Mouse (Mus musculus): ENCODE measurements around the gene Pin1rt1. TPM values are rescaled to one million over a fixed set of nuclear protein-coding genes. Genes with fewer than 3 reads are reported as not detected.

Pin1rt1 gene
- total and polyA plus RNA-seq, 3 experiments = 0.07 TPM; not detected in 2

GRCm38 (mm10) chr2:104741015-104741758 is 25.0 kb upstream of the Pin1rt1 start:
- H3K27me3 ChIP-seq (ENCODE audit: control insufficient read depth in 1 of 2, insufficient read depth in 2 of 2, low read length in 2 of 2) = no peaks in the 10 kb centered on the region
- H3K4me1 ChIP-seq (ENCODE audit: control insufficient read depth in 1 of 2, insufficient read depth in 2 of 2, low read length in 2 of 2) = peaks cover 0 to 5% of the 10 kb centered on the region in 2 experiments; a peak in 3 of 4 replicates
- peaks cover 4% of the 10 kb centered on the region; the same call in 1 of the 2 replicates for H3K79me2 ChIP-seq (ENCODE audit: control insufficient read depth, insufficient read depth, low read length, poor library complexity)
- peaks cover 0 to 7% of the 10 kb centered on the region in 2 experiments; a peak in 2 of 4 replicates for H3K36me3 ChIP-seq (ENCODE audit: control insufficient read depth in 1 of 2, insufficient read depth in 2 of 2, low read length in 2 of 2)
- TF ChIP-seq CHD1 (IDR thresholded peaks at IDR 0.05; ENCODE audit: low read depth, low read length) (no peak), USF1 (IDR thresholded peaks at IDR 0.05; ENCODE audit: low read depth, low read length) (no peak), USF2 (IDR thresholded peaks at IDR 0.05; ENCODE audit: borderline replicate concordance in 1 of 2, insufficient read depth in 1 of 2, low read depth in 1 of 2, low read length in 2 of 2) (no peak), NRF1 (IDR thresholded peaks at IDR 0.05; ENCODE audit: insufficient read depth, low read depth, low read length, poor library complexity, severe bottlenecking) (no peak), ZKSCAN1 (IDR thresholded peaks at IDR 0.05; ENCODE audit: low read depth, low read length) (no peak), MAFK (IDR thresholded peaks at IDR 0.05; ENCODE audit: borderline replicate concordance, low read depth, low read length) (no peak), ELF1 (IDR thresholded peaks at IDR 0.05; ENCODE audit: low read depth, low read length) (no peak), SIN3A (IDR thresholded peaks at IDR 0.05; ENCODE audit: low read length) (no peak), E2F4 (IDR thresholded peaks at IDR 0.05; ENCODE audit: borderline replicate concordance, low read depth, low read length) (no peak), TCF12 (IDR thresholded peaks at IDR 0.05; ENCODE audit: low read depth, low read length) (no peak), POLR2A (IDR thresholded peaks at IDR 0.05; ENCODE audit: control insufficient read depth in 1 of 2, insufficient read depth in 1 of 2, low read depth in 1 of 2, low read length in 2 of 2, poor library complexity in 1 of 2) (no peak), CTCF (IDR thresholded peaks at IDR 0.05 in 2 of 3, conservative IDR thresholded peaks at IDR 0.05 in 1 of 3; ENCODE audit: control insufficient read depth in 1 of 3, insufficient read depth in 1 of 3, low read depth in 2 of 3, low read length in 3 of 3, poor library complexity in 1 of 3, severe bottlenecking in 1 of 3) (no peak), HCFC1 (IDR thresholded peaks at IDR 0.05; ENCODE audit: low read depth, low read length) (no peak), CHD2 (IDR thresholded peaks at IDR 0.05; ENCODE audit: low read length) (no peak), MXI1 (IDR thresholded peaks at IDR 0.05; ENCODE audit: low read depth, low read length) (no peak), ETS1 (IDR thresholded peaks at IDR 0.05; ENCODE audit: low read depth, low read length) (no peak), MAZ (IDR thresholded peaks at IDR 0.05; ENCODE audit: low read depth, low read length) (no peak)
- no peaks in the 10 kb centered on the region for H3K9me3 ChIP-seq (replicated peaks; ENCODE audit: insufficient read depth, low read length)
- no peak overlapping the region for H3K27ac ChIP-seq (ENCODE audit: control insufficient read depth, low read depth, low read length)
- no peak overlapping the region for H3K9ac ChIP-seq (ENCODE audit: control insufficient read depth, low read depth, low read length, poor library complexity, severe bottlenecking)
- no peak overlapping the region for H3K4me3 ChIP-seq (ENCODE audit: control insufficient read depth in 1 of 2, insufficient read depth in 1 of 2, low read depth in 2 of 2, low read length in 2 of 2)
- no peak for DNase-seq (ENCODE audit: low read depth, low spot score)

GRCm38 (mm10) chr2:104740248-104740949 is 24.2 kb upstream of the Pin1rt1 start:
- Histone ChIP-seq H3K9ac (ENCODE audit: control insufficient read depth, low read depth, low read length, poor library complexity, severe bottlenecking) (no peak overlapping the region), H3K4me3 (ENCODE audit: control insufficient read depth in 1 of 2, insufficient read depth in 1 of 2, low read depth in 2 of 2, low read length in 2 of 2) (no peak overlapping the region), H3K79me2 (ENCODE audit: control insufficient read depth, insufficient read depth, low read length, poor library complexity) (peaks cover 4% of the 10 kb centered on the region; the same call in 1 of the 2 replicates), H3K9me3 (replicated peaks; ENCODE audit: insufficient read depth, low read length) (no peaks in the 10 kb centered on the region), H3K27ac (ENCODE audit: control insufficient read depth, low read depth, low read length) (no peak overlapping the region), H3K36me3 (ENCODE audit: control insufficient read depth in 1 of 2, insufficient read depth in 2 of 2, low read length in 2 of 2) (peaks cover 0 to 7% of the 10 kb centered on the region in 2 experiments; a peak in 2 of 4 replicates), H3K4me1 (ENCODE audit: control insufficient read depth in 1 of 2, insufficient read depth in 2 of 2, low read length in 2 of 2) (peaks cover 0 to 5% of the 10 kb centered on the region in 2 experiments; a peak in 3 of 4 replicates), H3K27me3 (ENCODE audit: control insufficient read depth in 1 of 2, insufficient read depth in 2 of 2, low read length in 2 of 2) (no peaks in the 10 kb centered on the region)
- no peak for DNase-seq (ENCODE audit: low read depth, low spot score)
- no peak for TF ChIP-seq MAFK (IDR thresholded peaks at IDR 0.05; ENCODE audit: borderline replicate concordance, low read depth, low read length)
- TF ChIP-seq SMC3 (IDR thresholded peaks at IDR 0.05; ENCODE audit: low read depth, low read length) = no peak
- no peak for TF ChIP-seq SIN3A (IDR thresholded peaks at IDR 0.05; ENCODE audit: low read length)
- no peak for TF ChIP-seq UBTF (IDR thresholded peaks at IDR 0.05; ENCODE audit: borderline replicate concordance, insufficient read depth, low read depth, low read length)
- no peak for TF ChIP-seq CTCF (IDR thresholded peaks at IDR 0.05 in 2 of 3, conservative IDR thresholded peaks at IDR 0.05 in 1 of 3; ENCODE audit: control insufficient read depth in 1 of 3, insufficient read depth in 1 of 3, low read depth in 2 of 3, low read length in 3 of 3, poor library complexity in 1 of 3, severe bottlenecking in 1 of 3)
- TF ChIP-seq CHD1 (IDR thresholded peaks at IDR 0.05; ENCODE audit: low read depth, low read length) = no peak
- no peak for TF ChIP-seq CHD2 (IDR thresholded peaks at IDR 0.05; ENCODE audit: low read length)
- TF ChIP-seq ZNF384 (IDR thresholded peaks at IDR 0.05; ENCODE audit: low read depth, low read length) = no peak
- TF ChIP-seq ZC3H11A (IDR thresholded peaks at IDR 0.05; ENCODE audit: low read depth, low read length) = no peak
- no peak for TF ChIP-seq MAZ (IDR thresholded peaks at IDR 0.05; ENCODE audit: low read depth, low read length)
- TF ChIP-seq HCFC1 (IDR thresholded peaks at IDR 0.05; ENCODE audit: low read depth, low read length) = no peak
- no peak for TF ChIP-seq ZKSCAN1 (IDR thresholded peaks at IDR 0.05; ENCODE audit: low read depth, low read length)
- no peak for TF ChIP-seq ETS1 (IDR thresholded peaks at IDR 0.05; ENCODE audit: low read depth, low read length)
- no peak for TF ChIP-seq RAD21 (IDR thresholded peaks at IDR 0.05; ENCODE audit: low read depth, low read length)
- no peak for TF ChIP-seq MAX (IDR thresholded peaks at IDR 0.05; ENCODE audit: low read length)
- no peak for TF ChIP-seq RCOR1 (IDR thresholded peaks at IDR 0.05; ENCODE audit: low read depth, low read length)
- no peak for TF ChIP-seq NELFE (IDR thresholded peaks at IDR 0.05; ENCODE audit: low read depth, low read length)
- TF ChIP-seq E2F4 (IDR thresholded peaks at IDR 0.05; ENCODE audit: borderline replicate concordance, low read depth, low read length) = no peak
